Mouse (Mus musculus) midbrain, embryonic 14.5 days (tissue): ENCODE results near the gene Slc39a11. TPM values are rescaled to one million over a fixed set of nuclear protein-coding genes. Genes with fewer than 3 reads are reported as not detected.

Experiments used
- ATAC-seq: fragments of 200-750 bp; cut with Nextera tagmentation; 2 replicates; pipeline ENCODE4 v1.8.0; 2017; ENCODE audit warnings: moderate number of reproducible peaks, moderate library complexity; ENCODE audit not compliant: low FRiP score, low TSS enrichment
- DNase-seq: peaks from one replicate; pipeline ENCODE4 v3.0.0-alpha.2; 2015
- H3K27ac ChIP-seq: fragments of 300-500 bp; sonication (generic); replicated peaks from 2 replicates; pipeline ENCODE4 v1.5.1; 2014; ENCODE audit warnings: mild to moderate bottlenecking, low read depth, low read length, moderate library complexity
- H3K27me3 ChIP-seq: fragments of 300-500 bp; sonication (generic); 2 replicates; pipeline ENCODE4 v1.6.1; 2014; ENCODE audit warnings: low read length, control low read depth, mixed read lengths; ENCODE audit not compliant: control insufficient read depth, insufficient read depth
- H3K36me3 ChIP-seq: fragments of 300-500 bp; sonication (generic); 2 replicates; pipeline ENCODE4 v1.6.1; 2014; ENCODE audit warnings: low read length, control low read depth; ENCODE audit not compliant: control insufficient read depth, insufficient read depth
- H3K4me1 ChIP-seq: fragments of 300-500 bp; sonication (generic); 2 replicates; pipeline ENCODE4 v1.6.1; 2014; ENCODE audit warnings: mild to moderate bottlenecking, antibody characterized with exemption, low read length, control low read depth; ENCODE audit not compliant: control insufficient read depth, insufficient read depth
- H3K4me2 ChIP-seq: fragments of 300-500 bp; sonication (generic); 2 replicates; pipeline ENCODE4 v1.6.1; 2014; ENCODE audit warnings: mild to moderate bottlenecking, low read length, moderate library complexity
- H3K4me3 ChIP-seq: fragments of 300-500 bp; sonication (generic); replicated peaks from 2 replicates; pipeline ENCODE4 v1.5.1; 2014; ENCODE audit warnings: low read depth, low read length
- H3K9ac ChIP-seq: fragments of 300-500 bp; sonication (generic); replicated peaks from 2 replicates; pipeline ENCODE4 v1.6.1; 2014; ENCODE audit warnings: mild to moderate bottlenecking, low read length, moderate library complexity
- H3K9me3 ChIP-seq: fragments of 300-500 bp; sonication (generic); 2 replicates; pipeline ENCODE4 v1.6.1; 2016; ENCODE audit warnings: low read length, control low read depth, mixed read lengths; ENCODE audit not compliant: control insufficient read depth
- WGBS: fragments of 180-500 bp; shearing (Covaris S2); extraction: QIAGEN DNeasy Blood & Tissue Kit; methylation state at CpG from one replicate; pipeline ENCODE4 v1.1.7; 2014; 5-methylcytosine and 5-hydroxymethylcytosine counted together
- polyA plus RNA-seq: library from polyadenylated mRNA; unstranded; fragments of >200 nt; fragmentation: Nextera tagmentation; extraction: Ambion mirVana; gene quantifications from 2 replicates; pipeline ENCODE4 v1.2.1, GENCODE M21; 2014

The Slc39a11 gene
- polyA plus RNA-seq, 1 experiment from 2014 or later, result 31.1 TPM

- Histone ChIP-seq H3K27ac (no peak overlapping the region), H3K4me1 (0 out of 2 replicates have a peak, but pooled peaks cover 6% of the 10 kb centered on the region), H3K27me3 (no peaks in the 10 kb centered on the region), H3K4me3 (no peak overlapping the region), H3K36me3 (no peaks in the 10 kb centered on the region), H3K9me3 (peaks cover 5% of the 10 kb centered on the region), H3K9ac (no peak overlapping the region), H3K4me2 (no peak overlapping the region)
- ATAC-seq (no peak), DNase-seq (no peak)
- 83% methylated on average over 5 of the region's 5 CpGs for WGBS
These were observed 346.7 kb downstream of the Slc39a11 start for GRCm38 (mm10) chr11:113303204-113303603.

GRCm38 (mm10) chr11:113299492-113299891, 350.4 kb downstream of the Slc39a11 start:
- Histone ChIP-seq H3K27me3 (no peaks in the 10 kb centered on the region), H3K36me3 (no peaks in the 10 kb centered on the region), H3K4me3 (no peak overlapping the region), H3K27ac (no peak overlapping the region), H3K4me1 (0 out of 2 replicates have a peak, but pooled peaks cover 3% of the 10 kb centered on the region), H3K9me3 (no peaks in the 10 kb centered on the region), H3K4me2 (no peak overlapping the region), H3K9ac (no peak overlapping the region)
- ATAC-seq, result no peak
- 41% methylated on average over 10 of the region's 10 CpGs for WGBS
- peak; percentile 52 for DNase-seq

- Histone ChIP-seq H3K36me3 (no peaks in the 10 kb centered on the region), H3K9me3 (no peaks in the 10 kb centered on the region), H3K4me3 (no peak overlapping the region), H3K9ac (no peak overlapping the region), H3K27ac (no peak overlapping the region), H3K27me3 (no peaks in the 10 kb centered on the region), H3K4me1 (0 out of 2 replicates have a peak, but pooled peaks cover 3% of the 10 kb centered on the region), H3K4me2 (no peak overlapping the region)
- DNase-seq (peak; percentile 92), ATAC-seq (no peak)
- 23% methylated on average over 2 of the region's 2 CpGs for WGBS
These were observed 352.1 kb downstream of the Slc39a11 start for GRCm38 (mm10) chr11:113297765-113298164.

- Histone ChIP-seq H3K27ac (no peak overlapping the region), H3K4me1 (0 out of 2 replicates have a peak, but pooled peaks cover 3% of the 10 kb centered on the region), H3K9ac (no peak overlapping the region), H3K4me3 (no peak overlapping the region), H3K27me3 (no peaks in the 10 kb centered on the region), H3K36me3 (no peaks in the 10 kb centered on the region), H3K9me3 (no peaks in the 10 kb centered on the region), H3K4me2 (no peak overlapping the region)
- WGBS, result 87% methylated on average over 22 of the region's 22 CpGs
- DNase-seq (no peak), ATAC-seq (no peak)
These were observed 352.8 kb downstream of the Slc39a11 start for GRCm38 (mm10) chr11:113296912-113297625.

- WGBS, result 29% methylated on average over 7 of the region's 7 CpGs
- ATAC-seq (no peak), DNase-seq (peak; percentile 90)
- no peaks in the 10 kb centered on the region for H3K9me3 ChIP-seq
- H3K4me2 ChIP-seq, result no peak overlapping the region
- H3K4me1 ChIP-seq, result peaks cover 3% of the 10 kb centered on the region; the same call in 1 of the 2 replicates
- no peak overlapping the region for H3K27ac ChIP-seq
- H3K4me3 ChIP-seq, result no peak overlapping the region
- H3K9ac ChIP-seq, result no peak overlapping the region
- H3K36me3 ChIP-seq, result no peaks in the 10 kb centered on the region
- H3K27me3 ChIP-seq, result no peaks in the 10 kb centered on the region
These were observed 353.7 kb downstream of the Slc39a11 start for GRCm38 (mm10) chr11:113296162-113296561.

GRCm38 (mm10) chr11:113294518-113294917, 355.4 kb downstream of the Slc39a11 start:
- DNase-seq, result peak; percentile 60
- no peaks in the 10 kb centered on the region for H3K27me3 ChIP-seq
- peaks cover 2% of the 10 kb centered on the region; the same call in 1 of the 2 replicates for H3K4me1 ChIP-seq
- H3K9me3 ChIP-seq, result no peaks in the 10 kb centered on the region
- no peak overlapping the region; the same call in 1 of the 2 replicates for H3K27ac ChIP-seq
- H3K4me3 ChIP-seq, result no peak overlapping the region
- ATAC-seq, result peak; percentile 69; the same call in 1 of the 2 replicates
- H3K4me2 ChIP-seq, result no peak overlapping the region
- 28% methylated on average over 8 of the region's 8 CpGs for WGBS
- H3K9ac ChIP-seq, result no peak overlapping the region
- no peaks in the 10 kb centered on the region for H3K36me3 ChIP-seq

GRCm38 (mm10) chr11:113292906-113293614, 356.8 kb downstream of the Slc39a11 start:
- H3K4me3 ChIP-seq, result no peak overlapping the region
- ATAC-seq, result no peak
- WGBS, result 78% methylated on average over 13 of the region's 13 CpGs
- H3K9me3 ChIP-seq, result no peaks in the 10 kb centered on the region
- no peak overlapping the region for H3K27ac ChIP-seq
- no peaks in the 10 kb centered on the region for H3K36me3 ChIP-seq
- no peak overlapping the region for H3K9ac ChIP-seq
- no peaks in the 10 kb centered on the region for H3K27me3 ChIP-seq
- no peaks in the 10 kb centered on the region; the same call in 1 of the 2 replicates for H3K4me1 ChIP-seq
- DNase-seq, result no peak
- no peak overlapping the region for H3K4me2 ChIP-seq

- H3K27ac ChIP-seq, result no peak overlapping the region
- no peak overlapping the region for H3K9ac ChIP-seq
- peak; percentile 29 for DNase-seq
- no peaks in the 10 kb centered on the region for H3K27me3 ChIP-seq
- no peaks in the 10 kb centered on the region; the same call in 1 of the 2 replicates for H3K4me1 ChIP-seq
- no peaks in the 10 kb centered on the region for H3K36me3 ChIP-seq
- no peak for ATAC-seq
- no peaks in the 10 kb centered on the region for H3K9me3 ChIP-seq
- 43% methylated on average over 17 of the region's 17 CpGs for WGBS
- no peak overlapping the region for H3K4me2 ChIP-seq
- no peak overlapping the region for H3K4me3 ChIP-seq
These were observed 357.8 kb downstream of the Slc39a11 start for GRCm38 (mm10) chr11:113291781-113292714.
